Mouse (Mus musculus) inflammation-experienced regulatory T-cells, adult 6 months (primary cell): ENCODE measurements around the gene BC030870. TPM values are rescaled to one million over a fixed set of nuclear protein-coding genes. Genes with fewer than 3 reads are reported as not detected.

Source experiments
- ATAC-seq: one replicate; pipeline ENCODE4 v1.8.0; 2017
- polyA plus RNA-seq, 3 experiments: library from polyadenylated mRNA; unstranded; fragments of 100-300 nt; shearing (Covaris generic); gene quantifications; one replicate each; pipeline ENCODE4 v1.2.1; 2017

Gene BC030870
- polyA plus RNA-seq, 3 experiments from 2014 or later: not detected

DNA sequence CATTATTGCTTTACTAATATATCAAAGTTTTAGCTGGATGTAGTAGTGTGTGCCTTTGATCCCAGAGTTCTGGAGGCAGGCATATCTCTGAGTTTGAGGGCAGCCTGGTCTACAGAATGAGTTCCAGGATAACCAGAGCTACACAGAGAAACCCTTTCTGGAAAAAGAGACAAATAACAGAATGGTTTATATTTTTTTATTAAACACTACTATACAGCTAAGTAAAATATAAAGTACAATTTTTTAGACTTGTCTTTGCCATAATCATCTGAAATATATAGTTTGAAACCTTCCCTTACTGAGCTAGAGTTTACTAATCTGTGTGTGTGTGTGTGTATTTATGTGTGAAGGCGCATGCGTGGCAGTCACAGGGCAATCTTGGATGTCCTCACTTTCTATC is 54.6 kb downstream of the BC030870 start, which contains the start of gene Gm10663:
Gene Gm10663, plus strand, starts transcription at position 301 of the 400 bp plus-strand sequence.
- ATAC-seq: no peak

DNA sequence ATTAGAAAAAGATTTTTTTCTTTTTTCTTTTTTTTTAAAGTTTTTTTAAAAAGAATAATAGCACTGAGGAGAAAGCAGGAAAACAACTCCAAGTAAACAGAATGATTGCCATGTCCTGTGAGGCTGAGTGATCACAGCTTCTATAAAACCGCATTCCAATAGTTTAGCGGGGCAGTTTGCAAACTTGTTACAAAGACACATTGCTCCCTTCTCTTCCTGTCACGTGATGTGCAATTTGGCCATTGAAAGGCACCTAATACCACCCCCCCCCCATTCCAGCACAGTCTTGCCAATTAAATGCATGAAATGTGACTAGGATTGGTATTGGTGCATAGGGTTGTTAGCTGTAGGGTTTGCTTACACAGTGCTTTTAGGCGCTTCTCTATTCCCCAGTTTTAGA is 58.4 kb downstream of the BC030870 start:
- ATAC-seq: no peak

DNA sequence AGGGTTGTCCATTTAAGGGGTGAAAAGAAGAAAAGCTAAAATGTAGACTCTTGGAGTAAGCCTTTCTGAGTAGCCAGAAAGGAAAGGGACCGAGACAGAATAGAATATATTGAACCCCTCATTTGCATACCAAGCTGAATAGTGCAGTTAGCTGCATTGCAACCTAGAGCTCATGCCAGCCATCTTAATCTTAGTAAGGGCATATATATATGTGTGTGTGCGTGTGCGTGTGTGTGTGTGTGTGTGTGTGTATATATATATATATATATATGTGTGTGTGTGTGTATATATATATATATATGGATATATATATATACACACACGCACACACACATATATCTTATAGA is 60.9 kb downstream of the BC030870 start:
- no peak for ATAC-seq

DNA sequence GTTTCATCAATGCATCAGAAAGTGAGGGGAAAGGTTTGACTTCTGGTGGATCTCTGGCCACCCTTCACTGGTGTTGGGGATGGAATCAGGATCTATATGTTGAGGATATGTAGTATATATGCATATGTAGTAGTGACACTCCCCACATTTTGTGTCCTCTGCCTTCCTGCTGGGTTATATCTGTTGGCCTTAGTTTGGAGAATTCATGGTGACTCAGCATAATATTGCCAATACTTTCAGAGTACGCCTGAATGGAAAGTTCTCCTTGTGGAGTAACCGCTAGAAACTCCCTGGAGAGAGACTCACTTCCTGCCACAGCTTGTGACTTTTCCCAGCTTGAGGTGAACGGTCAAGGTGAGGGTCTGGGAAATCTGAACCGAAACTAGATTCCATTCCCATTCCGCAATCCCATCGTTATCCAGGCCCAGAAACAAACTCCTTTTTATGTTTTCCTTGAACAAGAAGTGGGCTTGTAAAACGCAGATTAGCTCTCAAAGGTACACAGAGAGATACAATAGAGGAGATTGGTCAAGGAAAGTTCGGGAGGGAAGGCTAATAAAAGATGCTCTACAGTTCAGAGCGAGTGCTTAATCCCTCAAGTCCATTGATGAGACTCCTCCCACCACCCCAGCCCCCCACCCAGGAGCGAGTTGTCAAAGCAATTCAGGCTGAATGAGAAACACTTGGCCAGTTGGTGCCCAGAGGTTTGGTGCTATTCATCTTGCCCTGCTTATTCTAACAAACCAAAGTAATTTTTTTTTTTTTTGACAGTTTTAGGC is 61.5 kb downstream of the BC030870 start:
- no peak for ATAC-seq

DNA sequence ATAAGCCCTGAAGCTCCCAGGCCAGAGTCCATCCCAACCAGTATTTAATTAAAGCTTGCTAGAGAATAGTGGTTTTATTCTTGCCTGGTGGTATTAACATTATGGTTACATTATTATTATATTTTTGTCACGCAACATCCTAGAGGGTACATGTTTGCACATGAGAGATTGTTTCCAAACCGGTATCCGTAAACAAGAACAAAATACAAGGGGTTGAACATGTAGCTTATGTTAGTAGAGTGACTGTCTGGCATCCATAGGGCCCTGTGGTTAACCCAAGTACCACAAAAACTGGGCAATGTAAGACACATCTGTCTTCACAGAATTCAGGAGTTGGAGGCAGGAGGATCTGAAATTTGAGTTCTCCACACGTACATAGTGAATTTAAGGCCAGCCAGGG is 62.3 kb downstream of the BC030870 start:
- no peak for ATAC-seq

DNA sequence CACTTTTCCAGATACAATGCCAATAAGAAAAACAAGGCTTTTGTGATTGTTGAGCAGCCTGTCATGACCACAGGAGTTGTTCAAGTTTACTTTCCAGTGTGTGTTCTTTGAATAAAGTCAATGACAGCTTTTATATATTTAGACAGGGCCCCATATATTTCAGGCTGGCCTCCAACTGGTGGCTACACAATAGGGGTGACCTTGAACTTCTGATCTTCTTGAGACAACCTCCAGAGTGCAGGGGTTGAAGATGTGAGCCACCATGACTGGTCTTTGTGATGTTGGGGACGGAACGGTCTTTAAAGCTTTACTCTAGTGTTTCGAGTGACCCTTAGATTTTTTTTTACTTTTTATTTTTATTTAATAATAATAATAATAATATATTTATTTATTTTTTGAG is 63.7 kb downstream of the BC030870 start:
- no peak for ATAC-seq

DNA sequence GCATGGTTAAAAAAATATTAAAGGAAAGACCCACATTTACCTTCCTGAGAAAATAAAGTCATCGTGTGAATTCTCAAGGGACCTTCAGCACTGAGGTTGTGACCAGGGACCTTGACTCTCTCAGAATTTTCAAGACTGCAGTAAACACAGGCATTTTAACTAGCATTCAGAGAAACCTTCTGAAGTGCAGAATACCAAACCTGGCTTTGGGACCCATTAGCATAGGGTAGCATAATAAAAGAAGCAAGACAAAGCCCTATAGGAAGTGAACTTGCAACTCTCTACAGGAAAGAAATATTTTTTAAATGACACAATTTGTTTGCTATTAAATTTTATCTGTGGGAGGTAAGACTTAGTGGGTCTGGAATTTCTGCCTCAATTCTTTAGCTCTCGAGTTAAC is 65.3 kb downstream of the BC030870 start:
- ATAC-seq: no peak

DNA sequence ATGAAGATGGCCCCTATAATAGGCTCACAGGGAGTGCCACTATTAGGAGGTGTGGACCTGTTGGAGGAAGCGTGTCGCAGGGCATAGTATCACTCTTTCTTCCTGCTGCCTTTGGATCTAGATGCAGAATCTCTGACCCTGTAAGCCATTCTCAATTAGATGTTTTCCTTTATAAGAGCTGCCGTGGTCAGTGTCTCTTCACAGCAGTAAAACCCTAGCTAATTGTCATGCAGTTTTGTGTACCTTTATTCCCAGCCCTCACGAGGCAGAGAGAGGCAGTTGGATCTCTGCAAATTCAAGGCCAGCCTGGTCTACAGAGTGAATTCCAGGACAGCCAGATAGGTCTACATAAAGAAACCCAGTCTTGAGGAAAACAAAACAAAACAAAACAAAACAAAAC is 67.2 kb downstream of the BC030870 start:
- no peak for ATAC-seq

DNA sequence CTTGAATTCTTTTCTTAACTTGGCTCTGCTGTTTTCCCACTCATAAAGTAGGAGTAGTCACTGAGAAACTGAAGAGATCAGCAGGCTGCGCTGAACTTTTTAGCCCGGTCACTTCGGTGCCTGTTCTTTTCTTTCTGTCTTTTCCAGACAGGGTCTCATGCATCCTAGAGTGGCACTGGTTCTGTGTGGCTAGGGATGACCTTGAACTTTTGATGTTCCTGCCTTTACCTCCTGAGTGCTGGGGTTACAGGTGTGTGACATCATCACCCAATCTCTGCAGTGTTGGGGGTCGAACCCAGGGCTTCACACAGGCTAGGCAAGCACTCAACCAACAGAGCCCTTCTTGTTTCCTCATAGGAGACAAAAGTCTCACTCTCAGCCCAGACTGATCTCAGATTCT is 72.6 kb downstream of the BC030870 start:
- ATAC-seq: no peak

DNA sequence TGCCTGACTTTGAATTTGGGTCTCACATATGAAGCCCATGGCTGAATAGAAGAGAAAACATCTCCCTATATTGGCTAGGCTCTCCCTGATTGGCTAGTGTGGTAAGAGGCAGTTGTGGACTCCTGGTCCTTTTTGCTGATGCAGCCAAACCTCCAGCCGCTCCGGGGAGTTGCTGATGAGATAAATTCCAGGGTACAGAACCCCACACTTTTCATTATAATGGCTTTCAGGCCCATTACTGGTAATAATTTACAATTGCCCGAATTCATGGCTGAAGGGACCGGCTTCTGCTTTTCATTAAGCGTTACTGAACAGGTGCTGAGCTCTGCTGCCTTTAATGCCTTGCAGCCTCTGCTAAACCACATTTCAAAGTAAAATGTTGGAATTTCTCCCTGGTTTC is 75.4 kb downstream of the BC030870 start:
- no peak for ATAC-seq

DNA sequence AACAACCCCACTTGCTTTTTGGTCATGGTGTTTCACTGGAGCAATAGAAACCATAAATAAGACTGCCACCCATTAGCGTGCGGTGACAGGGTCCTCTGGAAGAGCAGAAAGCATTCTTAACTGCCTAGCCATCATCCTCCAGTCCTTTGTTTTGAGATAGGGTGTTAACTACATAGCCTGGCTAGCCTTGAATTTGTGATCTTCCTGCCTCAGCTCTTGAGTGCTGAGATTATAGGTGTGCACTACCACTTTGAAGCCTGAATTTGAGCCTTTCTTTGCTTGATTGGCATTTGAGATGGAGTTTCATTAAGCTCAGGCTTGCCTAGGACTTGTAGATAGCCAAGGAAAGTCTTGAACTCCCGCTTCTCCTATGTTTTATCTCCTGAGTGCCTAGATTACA is 75.8 kb downstream of the BC030870 start:
- no peak for ATAC-seq

DNA sequence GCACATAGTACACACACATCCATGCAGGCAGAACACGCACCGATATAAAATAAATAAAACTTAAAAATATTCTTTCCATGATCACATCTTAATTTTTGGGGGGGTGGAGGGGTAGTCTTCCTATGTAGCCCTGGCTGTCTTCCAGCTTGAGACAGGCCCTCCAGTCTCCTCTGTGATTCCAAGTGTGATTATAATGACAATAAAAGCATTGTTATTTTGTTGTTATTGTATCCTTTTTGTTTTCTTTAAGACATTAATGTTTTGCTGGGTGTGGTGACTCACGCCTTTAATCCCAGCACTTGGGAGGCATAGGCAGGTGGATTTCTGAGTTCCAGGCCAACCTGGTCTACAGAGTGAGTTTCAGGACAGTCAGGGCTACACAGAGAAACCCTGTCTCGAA is 81.6 kb downstream of the BC030870 start:
- no peak for ATAC-seq

DNA sequence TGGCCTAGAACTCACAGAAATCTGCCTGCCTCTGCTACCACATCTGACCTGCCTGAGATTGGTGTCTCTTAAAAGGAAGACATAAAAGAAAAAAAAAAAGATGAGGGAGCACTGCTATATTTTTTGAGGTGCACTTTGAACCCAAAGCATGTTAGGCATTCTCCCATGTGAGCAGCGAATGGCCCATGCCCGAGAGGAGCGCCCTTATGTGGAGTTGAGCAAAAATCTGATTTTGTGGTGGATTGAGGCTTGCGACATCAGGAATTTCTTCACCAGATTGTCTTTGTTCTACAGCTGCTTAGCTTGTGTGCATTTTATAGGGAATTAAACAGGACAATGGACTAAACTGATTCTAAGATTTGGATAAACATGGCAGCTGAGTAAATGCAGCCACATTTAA is 82.2 kb downstream of the BC030870 start:
- ATAC-seq: no peak

DNA sequence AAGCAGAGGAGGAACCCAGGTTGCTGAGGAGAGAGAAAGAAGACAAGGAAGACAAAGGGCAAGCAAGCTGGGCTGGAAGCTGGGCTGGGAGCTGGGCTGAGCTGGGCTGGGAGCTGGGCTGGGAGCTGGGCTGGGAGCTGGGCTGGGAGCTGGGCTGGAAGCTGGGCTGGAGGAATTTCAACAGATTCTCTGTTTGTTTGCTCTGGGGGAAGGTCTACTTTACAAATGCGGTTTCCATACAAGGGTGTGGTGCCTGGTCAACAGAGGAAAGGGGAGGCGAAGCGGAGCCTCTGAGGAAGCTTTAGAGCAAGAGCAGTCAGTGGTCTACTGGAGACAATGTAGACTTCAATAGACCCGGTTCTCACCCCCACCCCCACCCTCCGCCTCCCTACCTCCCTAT is 82.8 kb downstream of the BC030870 start:
- no peak for ATAC-seq

DNA sequence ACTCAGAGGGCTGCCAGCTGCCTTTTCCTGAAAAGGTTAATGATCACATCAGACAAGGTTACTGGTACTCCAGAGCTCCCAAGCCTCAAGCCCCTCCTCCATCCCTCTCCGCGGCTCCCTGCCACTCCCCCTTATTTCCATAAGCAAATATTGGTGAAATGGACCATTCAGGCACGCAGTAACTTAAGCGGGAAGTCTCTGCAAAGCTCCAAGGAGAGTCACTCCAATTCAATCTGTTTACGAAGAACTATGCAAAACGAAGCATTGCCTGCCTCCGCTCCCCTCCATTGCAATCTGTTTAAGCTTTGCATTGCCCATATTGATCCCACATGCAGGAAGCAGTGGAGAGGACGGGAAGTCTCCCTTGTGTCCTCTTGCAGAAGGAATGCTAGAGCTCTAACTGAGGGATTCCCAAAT is 92.2 kb downstream of the BC030870 start, which contains the start of gene Apela:
Gene Apela, minus strand, starts transcription at position 220 of the 417 bp plus-strand sequence.
- ATAC-seq: no peak

Other genes starting within 250 kb of the BC030870 start
- gene Tmem192, start 182.4 kb downstream of the BC030870 start, polyA plus RNA-seq: 10 to 100 TPM; 28.5 to 50.5 (median 48.8) TPM
- gene Trim75, start 141.7 kb downstream of the BC030870 start, polyA plus RNA-seq: under 1 TPM in 2 of 3 experiments, not detected in 1; 0.23 to 0.36 TPM
- gene Trim61, start 111.0 kb downstream of the BC030870 start, polyA plus RNA-seq: not detected
- gene Trim60, start 111.0 kb downstream of the BC030870 start, polyA plus RNA-seq: not detected
- not detected for gene Apela, start 92.2 kb downstream of the BC030870 start, polyA plus RNA-seq
- gene Gm10663, start 54.5 kb downstream of the BC030870 start, polyA plus RNA-seq: not detected